Mouse (Mus musculus): Measurements from ENCODE around the gene Prkca.

DNA sequence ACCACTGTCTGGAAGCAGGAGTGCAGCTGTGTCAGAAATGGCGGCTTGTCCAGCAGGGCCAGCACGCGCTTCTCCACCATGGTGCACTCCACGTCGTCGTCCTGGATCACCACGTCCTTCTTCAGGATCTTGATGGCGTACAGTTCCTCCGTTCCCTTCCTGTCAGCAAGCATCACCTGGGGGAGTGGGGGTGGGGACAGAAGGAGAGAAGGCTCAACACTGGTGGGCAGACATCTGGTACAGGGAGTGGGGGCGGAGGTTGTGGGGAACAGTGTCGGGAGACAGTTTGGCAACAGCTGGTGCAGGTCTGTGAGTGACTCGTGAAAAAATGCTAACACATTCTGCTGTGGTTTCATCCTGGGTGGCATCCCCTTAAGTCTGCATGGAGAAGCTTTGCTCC lies 359.8 kb downstream of the Prkca start:
- TF ChIP-seq CTCF (IDR thresholded peaks at IDR 0.05; ENCODE audit: control insufficient read depth, insufficient read depth, insufficient replicate concordance, low read depth, low read length): no peak
- TF ChIP-seq POLR2A (IDR thresholded peaks at IDR 0.05; ENCODE audit: control insufficient read depth, low read depth, low read length): no peak
